Comparison of ENCODE assay signal across 22 mouse cellular contexts in genomic region chr7:44863982-44864494, GRCm38 (mm10). TPM values are rescaled to one million over a fixed set of nuclear protein-coding genes. Genes with fewer than 3 reads are reported as not detected.
DNase-seq lines count a peak whose midpoint lies in the region; ATAC-seq and TF ChIP-seq lines count a peak whose summit lies in the region.
"Had no signal": no experiment of that assay in that cellular context is flagged by ENCODE, and none has a peak within 500 bp of the region (broad histone marks: within the 10 kb centered on the region; RNA-seq: fewer than 3 reads in every experiment).

No protein-coding gene starts in this region.

- 85% methylated on average over 11 of the region's 11 CpGs for WGBS in heart, embryonic 12.5 days
- 83% methylated on average over 11 of the region's 11 CpGs for WGBS in intestine, embryonic 16.5 days
- 84% methylated on average over 11 of the region's 11 CpGs for WGBS in intestine, embryonic 15.5 days
- 79% methylated on average over 11 of the region's 11 CpGs for WGBS in stomach, embryonic 15.5 days
- WGBS in stomach, postnatal 0 days, result 82% methylated on average over 11 of the region's 11 CpGs

- H3K9ac ChIP-seq in heart, embryonic 12.5 days, result 0 out of 2 replicates have a peak overlapping the region, but pooled peaks have one; percentile 24
- H3K9ac ChIP-seq in intestine, embryonic 16.5 days (ENCODE audit: low read depth, low read length), result peak overlapping the region; percentile 14; the same call in 1 of the 2 replicates
- no peak overlapping the region for H3K9ac ChIP-seq in intestine, embryonic 15.5 days
- no peak overlapping the region for H3K9ac ChIP-seq in stomach, embryonic 15.5 days
- no peak overlapping the region for H3K9ac ChIP-seq in stomach, postnatal 0 days (ENCODE audit: low read length)
- H3K9ac ChIP-seq: embryonic facial prominence, embryonic 15.5 days; liver, embryonic 12.5 days; neural tube, embryonic 13.5 days had no signal

- DNase-seq in heart, adult 18-20 months, result no peak
- DNase-seq in stomach, postnatal 0 days (ENCODE audit: low spot score), result no peak
- no peak for DNase-seq in B cell, adult 2 months
- DNase-seq: adrenal gland, postnatal 14 days; embryo, embryonic 11 days; heart, postnatal 36 days; kidney, adult 2 months; kidney, postnatal 14 days; left cerebral cortex, postnatal 4 days; lung, postnatal 4 days; right cerebral cortex, adult 18-20 months; thymus, postnatal 36 days had no signal

- H3K4me1 ChIP-seq in heart, embryonic 12.5 days (replicated peaks), result peaks cover 60% of the 10 kb centered on the region
- H3K4me1 ChIP-seq in intestine, embryonic 16.5 days (ENCODE audit: control insufficient read depth, insufficient read depth, low read length), result peaks cover 41% of the 10 kb centered on the region
- peaks cover 59% of the 10 kb centered on the region for H3K4me1 ChIP-seq in intestine, embryonic 15.5 days (replicated peaks)
- peaks cover 53% of the 10 kb centered on the region for H3K4me1 ChIP-seq in stomach, embryonic 15.5 days
- H3K4me1 ChIP-seq in stomach, postnatal 0 days (replicated peaks; ENCODE audit: control insufficient read depth, insufficient read depth), result peaks cover 23% of the 10 kb centered on the region

- H3K36me3 ChIP-seq in heart, embryonic 12.5 days, result peaks cover 52% of the 10 kb centered on the region
- peaks cover 21% of the 10 kb centered on the region for H3K36me3 ChIP-seq in intestine, embryonic 16.5 days (ENCODE audit: control insufficient read depth, insufficient read depth, low read length)
- peaks cover 38% of the 10 kb centered on the region for H3K36me3 ChIP-seq in intestine, embryonic 15.5 days
- H3K36me3 ChIP-seq in stomach, embryonic 15.5 days, result peaks cover 38% of the 10 kb centered on the region
- peaks cover 27% of the 10 kb centered on the region for H3K36me3 ChIP-seq in stomach, postnatal 0 days (ENCODE audit: control insufficient read depth, insufficient read depth, low read length)

- TF ChIP-seq CTCF in stomach, postnatal 0 days (IDR thresholded peaks at IDR 0.05; ENCODE audit: low read depth), result no peak

- no peaks in the 10 kb centered on the region for H3K27me3 ChIP-seq in heart, embryonic 12.5 days (replicated peaks)
- H3K27me3 ChIP-seq in intestine, embryonic 16.5 days (replicated peaks; ENCODE audit: control insufficient read depth, insufficient read depth, low read length), result no peaks in the 10 kb centered on the region
- no peaks in the 10 kb centered on the region for H3K27me3 ChIP-seq in intestine, embryonic 15.5 days (replicated peaks)
- H3K27me3 ChIP-seq in stomach, embryonic 15.5 days (replicated peaks), result no peaks in the 10 kb centered on the region
- no peaks in the 10 kb centered on the region for H3K27me3 ChIP-seq in stomach, postnatal 0 days (ENCODE audit: control insufficient read depth, insufficient read depth, low read length)
- H3K27me3 ChIP-seq: embryonic facial prominence, embryonic 15.5 days; liver, embryonic 12.5 days; neural tube, embryonic 13.5 days; Patski had no signal

- H3K27ac ChIP-seq in heart, embryonic 12.5 days (ENCODE audit: poor library complexity, severe bottlenecking), result peak overlapping the region; percentile 58; the same call in 1 of the 2 replicates
- no peak overlapping the region for H3K27ac ChIP-seq in intestine, embryonic 16.5 days (ENCODE audit: low read length)
- no peak overlapping the region for H3K27ac ChIP-seq in intestine, embryonic 15.5 days
- H3K27ac ChIP-seq in stomach, embryonic 15.5 days, result 0 out of 2 replicates have a peak overlapping the region, but pooled peaks have one; percentile 13
- no peak overlapping the region for H3K27ac ChIP-seq in stomach, postnatal 0 days (replicated peaks)
- H3K27ac ChIP-seq: liver, embryonic 12.5 days; neural tube, embryonic 13.5 days had no signal

- no peak for ATAC-seq in heart, embryonic 12.5 days (ENCODE audit: insufficient number of reproducible peaks, low FRiP score)
- no peak for ATAC-seq in intestine, embryonic 16.5 days
- ATAC-seq in intestine, embryonic 15.5 days, result no peak
- no peak for ATAC-seq in stomach, embryonic 15.5 days (ENCODE audit: insufficient read depth, low FRiP score, low read depth)
- ATAC-seq in stomach, postnatal 0 days (ENCODE audit: low FRiP score, low TSS enrichment), result no peak
- ATAC-seq: hindbrain, embryonic 16.5 days; liver, embryonic 12.5 days; Patski had no signal

- TF ChIP-seq EP300 in stomach, postnatal 0 days (optimal IDR thresholded peaks at IDR 0.05), result no peak

- H3K4me2 ChIP-seq in heart, embryonic 12.5 days, result no peak overlapping the region
- H3K4me2 ChIP-seq in intestine, embryonic 16.5 days (ENCODE audit: low read depth, low read length), result no peak overlapping the region
- H3K4me2 ChIP-seq in intestine, embryonic 15.5 days (replicated peaks), result no peak overlapping the region
- no peak overlapping the region for H3K4me2 ChIP-seq in stomach, embryonic 15.5 days
- no peak overlapping the region for H3K4me2 ChIP-seq in stomach, postnatal 0 days (replicated peaks; ENCODE audit: low read depth)
- H3K4me2 ChIP-seq: embryonic facial prominence, embryonic 15.5 days; liver, embryonic 12.5 days had no signal

- H3K9me3 ChIP-seq in heart, embryonic 12.5 days (replicated peaks), result no peaks in the 10 kb centered on the region
- H3K9me3 ChIP-seq in intestine, embryonic 16.5 days (ENCODE audit: control insufficient read depth, low read length), result no peaks in the 10 kb centered on the region
- no peaks in the 10 kb centered on the region for H3K9me3 ChIP-seq in intestine, embryonic 15.5 days
- no peaks in the 10 kb centered on the region for H3K9me3 ChIP-seq in stomach, embryonic 15.5 days
- H3K9me3 ChIP-seq in stomach, postnatal 0 days (ENCODE audit: control insufficient read depth, low read length), result no peaks in the 10 kb centered on the region
- H3K9me3 ChIP-seq: embryonic facial prominence, embryonic 15.5 days; liver, embryonic 12.5 days; neural tube, embryonic 13.5 days had no signal

- H3K4me3 ChIP-seq in heart, embryonic 12.5 days, result no peak overlapping the region
- no peak overlapping the region for H3K4me3 ChIP-seq in intestine, embryonic 16.5 days (ENCODE audit: low read length)
- no peak overlapping the region for H3K4me3 ChIP-seq in intestine, embryonic 15.5 days (replicated peaks)
- no peak overlapping the region for H3K4me3 ChIP-seq in stomach, embryonic 15.5 days (replicated peaks)
- H3K4me3 ChIP-seq in stomach, postnatal 0 days (ENCODE audit: low read depth, low read length), result no peak overlapping the region
- H3K4me3 ChIP-seq: embryonic facial prominence, embryonic 15.5 days; left cerebral cortex, adult 2 months; liver, embryonic 12.5 days; neural tube, embryonic 13.5 days had no signal

RNA-seq across cellular contexts. Expression of gene Ptov1, which starts 5.5 kb away (rescaled TPM):
- polyA plus RNA-seq in heart, embryonic 12.5 days (2016; fragmentation: Nextera tagmentation; extraction: Ambion mirVana), result 308 and 321 TPM in 2 replicates
- total RNA-seq in heart, adult 18-20 months (2021), result 100 to 1,000 TPM; 173 to 184 TPM
- 71.8 and 159 TPM in 2 replicates for polyA plus RNA-seq in intestine, embryonic 16.5 days (2015; fragmentation: Nextera tagmentation; extraction: Ambion mirVana)
- polyA plus RNA-seq in intestine, embryonic 15.5 days (2015; fragmentation: Nextera tagmentation; extraction: Ambion mirVana), result 239 and 253 TPM in 2 replicates
- polyA plus RNA-seq in stomach, embryonic 15.5 days (2015; fragmentation: Nextera tagmentation; extraction: Ambion mirVana), result 291 and 320 TPM in 2 replicates
- polyA plus RNA-seq in stomach, postnatal 0 days (2015; fragmentation: Nextera tagmentation; extraction: Ambion mirVana), result 159 and 179 TPM in 2 replicates

RNA-seq across cellular contexts. Expression of gene Pnkp, which starts 7.1 kb away (rescaled TPM):
- 23.3 and 27.0 TPM in 2 replicates for polyA plus RNA-seq in heart, embryonic 12.5 days (2016; fragmentation: Nextera tagmentation; extraction: Ambion mirVana)
- total RNA-seq in heart, adult 18-20 months (2021), result 10 to 100 TPM; 16.5 to 19.4 TPM
- 26.6 and 30.6 TPM in 2 replicates for polyA plus RNA-seq in intestine, embryonic 16.5 days (2015; fragmentation: Nextera tagmentation; extraction: Ambion mirVana)
- 25.9 and 29.0 TPM in 2 replicates for polyA plus RNA-seq in intestine, embryonic 15.5 days (2015; fragmentation: Nextera tagmentation; extraction: Ambion mirVana)
- 25.5 and 32.7 TPM in 2 replicates for polyA plus RNA-seq in stomach, embryonic 15.5 days (2015; fragmentation: Nextera tagmentation; extraction: Ambion mirVana)
- 23.5 and 25.7 TPM in 2 replicates for polyA plus RNA-seq in stomach, postnatal 0 days (2015; fragmentation: Nextera tagmentation; extraction: Ambion mirVana)

RNA-seq across cellular contexts. Expression of gene Tbc1d17, which starts 15.2 kb away (rescaled TPM):
- 60.0 and 61.2 TPM in 2 replicates for polyA plus RNA-seq in heart, embryonic 12.5 days (2016; fragmentation: Nextera tagmentation; extraction: Ambion mirVana)
- total RNA-seq in heart, adult 18-20 months (2021), result 10 to 100 TPM; 36.7 to 57.6 TPM
- polyA plus RNA-seq in intestine, embryonic 16.5 days (2015; fragmentation: Nextera tagmentation; extraction: Ambion mirVana), result 73.6 and 77.9 TPM in 2 replicates
- 71.0 and 71.3 TPM in 2 replicates for polyA plus RNA-seq in intestine, embryonic 15.5 days (2015; fragmentation: Nextera tagmentation; extraction: Ambion mirVana)
- polyA plus RNA-seq in stomach, embryonic 15.5 days (2015; fragmentation: Nextera tagmentation; extraction: Ambion mirVana), result 64.5 and 72.0 TPM in 2 replicates
- polyA plus RNA-seq in stomach, postnatal 0 days (2015; fragmentation: Nextera tagmentation; extraction: Ambion mirVana), result 45.4 and 48.0 TPM in 2 replicates

RNA-seq across cellular contexts. Expression of gene Akt1s1, which starts 15.2 kb away (rescaled TPM):
- 105 and 108 TPM in 2 replicates for polyA plus RNA-seq in heart, embryonic 12.5 days (2016; fragmentation: Nextera tagmentation; extraction: Ambion mirVana)
- total RNA-seq in heart, adult 18-20 months (2021), result 10 to 100 TPM; 65.1 to 67.1 TPM
- polyA plus RNA-seq in intestine, embryonic 16.5 days (2015; fragmentation: Nextera tagmentation; extraction: Ambion mirVana), result 105 and 107 TPM in 2 replicates
- 112 and 116 TPM in 2 replicates for polyA plus RNA-seq in intestine, embryonic 15.5 days (2015; fragmentation: Nextera tagmentation; extraction: Ambion mirVana)
- 110 and 112 TPM in 2 replicates for polyA plus RNA-seq in stomach, embryonic 15.5 days (2015; fragmentation: Nextera tagmentation; extraction: Ambion mirVana)
- 70.8 and 75.2 TPM in 2 replicates for polyA plus RNA-seq in stomach, postnatal 0 days (2015; fragmentation: Nextera tagmentation; extraction: Ambion mirVana)

RNA-seq across cellular contexts. Expression of gene Med25, which starts 28.5 kb away (rescaled TPM):
- 76.8 and 81.2 TPM in 2 replicates for polyA plus RNA-seq in heart, embryonic 12.5 days (2016; fragmentation: Nextera tagmentation; extraction: Ambion mirVana)
- 10 to 100 TPM; 75.9 to 79.8 TPM for total RNA-seq in heart, adult 18-20 months (2021)
- polyA plus RNA-seq in intestine, embryonic 16.5 days (2015; fragmentation: Nextera tagmentation; extraction: Ambion mirVana), result 86.6 and 98.5 TPM in 2 replicates
- polyA plus RNA-seq in intestine, embryonic 15.5 days (2015; fragmentation: Nextera tagmentation; extraction: Ambion mirVana), result 88.2 and 91.8 TPM in 2 replicates
- 88.7 and 91.0 TPM in 2 replicates for polyA plus RNA-seq in stomach, embryonic 15.5 days (2015; fragmentation: Nextera tagmentation; extraction: Ambion mirVana)
- 64.4 and 75.3 TPM in 2 replicates for polyA plus RNA-seq in stomach, postnatal 0 days (2015; fragmentation: Nextera tagmentation; extraction: Ambion mirVana)

Comparison
In these comparisons a context has a peak if more than half of its experiments do, and no peak if none do; other contexts are left out.
1. H3K27ac ChIP-seq: peak in heart, embryonic 12.5 days (single experiment) and stomach, embryonic 15.5 days (single experiment); none in intestine, embryonic 16.5 days (single experiment), intestine, embryonic 15.5 days (single experiment) and stomach, postnatal 0 days (single experiment).
2. H3K9ac ChIP-seq: peak in heart, embryonic 12.5 days (single experiment) and intestine, embryonic 16.5 days (single experiment); none in intestine, embryonic 15.5 days (single experiment), stomach, embryonic 15.5 days (single experiment) and stomach, postnatal 0 days (single experiment).